Mouse (Mus musculus): Measurements from ENCODE around the gene Uap1l1.
"Not testable (repeated sequence)": the region's sequence is repeated elsewhere in the genome, so short reads cannot be mapped to it uniquely, and the experiment has no call there.

Gene Uap1l1

DNA sequence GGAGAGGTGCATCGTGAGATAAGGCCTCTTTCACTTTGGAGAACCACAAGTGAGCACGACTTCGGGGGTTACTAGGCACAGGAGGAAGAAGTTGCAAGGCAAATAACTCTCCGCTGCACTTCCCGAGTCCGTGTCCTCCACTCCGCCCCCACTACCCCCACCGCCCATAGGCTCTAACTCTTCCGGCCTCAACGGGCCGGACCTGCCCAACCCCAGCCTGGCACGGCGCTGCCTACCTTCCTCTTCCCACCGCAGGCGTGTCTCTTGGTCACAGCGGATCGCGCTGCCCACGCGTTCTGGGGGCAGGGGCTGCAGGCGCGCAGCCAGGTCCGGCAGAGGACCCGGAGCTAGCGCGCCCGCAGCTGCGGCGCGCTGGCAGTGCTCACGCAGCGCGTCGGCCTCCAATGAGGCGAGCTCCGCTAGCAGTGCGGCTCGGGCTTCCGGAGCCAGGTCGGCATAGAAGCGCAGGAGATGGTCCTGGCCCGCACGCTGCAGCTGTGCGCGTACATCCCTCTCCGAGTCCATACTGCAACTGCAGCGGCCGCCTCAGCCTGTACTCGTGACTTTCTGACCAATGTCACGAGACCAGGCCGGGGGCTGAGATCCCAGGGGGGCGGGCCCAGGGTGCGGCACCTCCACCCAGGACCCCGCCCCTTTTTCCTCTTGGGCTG, at the start of gene Uap1l1:
Gene Uap1l1, minus strand, starts transcription at position 592 of the 671 bp plus-strand sequence.
- in situ Hi-C loops (cut with MboI) = no loop called here

DNA sequence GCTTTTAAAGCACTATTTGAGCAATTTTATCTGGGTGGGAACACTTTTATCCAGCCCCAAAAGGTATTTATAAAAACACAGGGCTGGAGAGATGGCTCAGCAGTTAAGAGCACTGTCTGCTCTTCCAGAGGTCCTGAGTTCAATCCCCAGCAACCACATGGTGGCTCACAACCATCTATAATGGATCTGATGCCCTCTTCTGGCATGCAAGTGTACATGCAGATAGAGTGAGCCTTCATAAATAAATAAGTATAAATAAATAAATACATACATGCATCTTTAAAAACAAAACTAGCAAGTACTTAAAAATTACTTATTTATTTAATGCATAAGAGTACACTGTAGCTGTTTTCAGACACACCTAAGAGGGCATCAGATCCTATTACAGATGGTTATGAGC, 48.0 kb upstream of the Uap1l1 start:
- in situ Hi-C loops (cut with MboI) = not testable (repeated sequence)

GRCm38 (mm10) chr2:25408908-25409307, 43.4 kb upstream of the Uap1l1 start:
- in situ Hi-C loops (cut with MboI) = no loop called here

DNA sequence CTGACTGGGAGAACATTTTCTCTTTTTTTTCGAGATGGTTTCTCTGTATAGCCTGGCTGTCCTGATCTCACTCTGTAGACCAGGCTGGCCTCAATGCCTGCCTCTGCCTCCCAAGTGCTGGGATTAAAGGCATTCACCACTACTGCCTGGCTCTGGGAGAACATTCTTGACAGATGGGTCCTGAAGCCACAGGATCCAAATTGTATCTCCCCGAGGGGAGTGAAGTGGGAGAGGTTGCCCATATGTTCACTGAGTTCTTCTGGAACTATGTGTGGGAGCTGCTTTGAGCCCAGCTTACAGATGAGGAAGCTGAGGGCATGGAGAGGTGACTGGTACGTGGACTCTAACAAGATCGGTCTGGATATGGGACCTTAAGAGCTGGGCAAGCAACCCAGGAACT, 38.5 kb upstream of the Uap1l1 start:
- in situ Hi-C loops (cut with MboI) = no loop called here

DNA sequence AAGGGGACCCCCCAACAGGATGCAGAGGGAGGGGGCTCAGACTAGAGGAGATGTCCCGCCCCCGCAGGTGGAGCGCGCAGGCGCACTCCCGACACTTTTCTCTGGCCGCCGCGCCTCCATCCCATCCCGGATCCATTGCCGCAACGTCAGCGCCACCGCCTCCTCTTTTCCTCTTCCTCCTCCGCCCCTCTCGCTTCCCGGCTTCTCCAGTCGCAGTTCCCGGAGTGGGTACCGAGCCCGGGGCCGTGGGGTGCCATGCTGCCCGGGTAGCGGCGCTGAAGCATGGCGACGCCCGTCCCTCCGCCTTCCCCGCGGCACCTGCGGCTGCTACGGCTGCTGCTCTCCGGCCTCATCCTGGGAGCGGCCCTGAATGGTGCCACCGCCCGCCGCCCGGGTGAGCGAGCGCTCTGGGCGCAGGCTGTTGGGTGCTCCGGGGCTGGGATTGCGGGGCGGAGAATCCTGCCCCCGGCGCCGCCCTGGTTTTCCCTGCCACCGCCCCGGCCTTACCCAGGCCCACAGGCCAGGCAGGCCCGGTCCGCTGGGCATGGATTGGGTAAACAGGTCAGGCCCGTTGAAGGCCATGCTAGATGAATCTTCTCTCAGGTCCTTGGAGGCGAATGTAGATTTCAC, 37.6 kb upstream of the Uap1l1 start:
- in situ Hi-C loops (cut with MboI) = no loop called here

GRCm38 (mm10) chr2:25402377-25402971, 37.0 kb upstream of the Uap1l1 start:
- in situ Hi-C loops (cut with MboI) = no loop called here

- in situ Hi-C loops (cut with MboI) = no loop called here
Observed at GRCm38 (mm10) chr2:25400764-25401163, 35.3 kb upstream of the Uap1l1 start.

DNA sequence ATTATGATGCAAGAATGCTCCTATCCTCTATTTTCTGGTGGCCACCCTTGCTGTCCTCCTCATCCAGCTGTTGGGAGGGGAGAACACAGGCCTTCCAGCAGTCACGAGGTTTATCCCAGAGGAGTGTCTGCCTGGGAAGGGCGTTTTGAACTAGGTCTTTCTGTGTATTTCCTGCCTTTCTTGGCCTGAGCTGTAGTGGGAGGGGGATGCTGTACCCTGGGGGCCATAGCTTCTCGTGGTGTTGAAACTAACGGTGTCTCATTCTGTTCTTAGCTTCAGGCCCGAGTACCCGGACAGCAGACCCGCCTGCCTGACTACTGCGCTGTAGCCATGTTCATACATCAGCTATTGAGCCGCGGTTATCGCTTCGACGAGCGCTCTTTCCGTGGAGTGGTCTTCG, 34.8 kb upstream of the Uap1l1 start:
- in situ Hi-C loops (cut with MboI) = no loop called here

GRCm38 (mm10) chr2:25399051-25399450, 33.6 kb upstream of the Uap1l1 start, which contains the start of gene Npdc1:
Gene Npdc1, plus strand, starts transcription at chr2:25399351.
- in situ Hi-C loops (cut with MboI) = no loop called here

DNA sequence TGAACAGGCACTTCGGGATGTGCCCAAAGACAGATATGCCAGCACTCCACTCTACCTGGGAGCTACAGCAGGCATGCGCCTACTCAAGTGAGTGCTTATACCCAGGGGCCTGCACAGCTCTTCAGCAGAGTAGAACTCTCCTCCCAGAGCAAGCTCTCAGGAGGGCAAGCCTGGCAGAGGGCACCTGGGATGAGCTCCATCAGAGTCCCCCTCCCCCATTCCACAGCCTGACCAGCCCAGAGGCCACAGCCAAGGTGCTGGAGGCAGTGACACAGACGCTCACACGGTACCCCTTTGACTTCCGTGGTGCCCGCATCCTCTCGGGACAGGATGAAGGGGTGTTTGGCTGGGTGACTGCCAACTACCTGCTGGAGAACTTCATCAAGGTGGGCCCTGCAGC, 32.6 kb upstream of the Uap1l1 start:
- in situ Hi-C loops (cut with MboI) = no loop called here

GRCm38 (mm10) chr2:25397010-25397409, 31.5 kb upstream of the Uap1l1 start:
- in situ Hi-C loops (cut with MboI) = no loop called here

GRCm38 (mm10) chr2:25396597-25396983, 31.1 kb upstream of the Uap1l1 start:
- in situ Hi-C loops (cut with MboI) = no loop called here

GRCm38 (mm10) chr2:25395721-25396596, 30.5 kb upstream of the Uap1l1 start, which contains the start of gene Entpd2:
Gene Entpd2, plus strand, starts transcription at chr2:25395874.
- in situ Hi-C loops (cut with MboI) = no loop called here

DNA sequence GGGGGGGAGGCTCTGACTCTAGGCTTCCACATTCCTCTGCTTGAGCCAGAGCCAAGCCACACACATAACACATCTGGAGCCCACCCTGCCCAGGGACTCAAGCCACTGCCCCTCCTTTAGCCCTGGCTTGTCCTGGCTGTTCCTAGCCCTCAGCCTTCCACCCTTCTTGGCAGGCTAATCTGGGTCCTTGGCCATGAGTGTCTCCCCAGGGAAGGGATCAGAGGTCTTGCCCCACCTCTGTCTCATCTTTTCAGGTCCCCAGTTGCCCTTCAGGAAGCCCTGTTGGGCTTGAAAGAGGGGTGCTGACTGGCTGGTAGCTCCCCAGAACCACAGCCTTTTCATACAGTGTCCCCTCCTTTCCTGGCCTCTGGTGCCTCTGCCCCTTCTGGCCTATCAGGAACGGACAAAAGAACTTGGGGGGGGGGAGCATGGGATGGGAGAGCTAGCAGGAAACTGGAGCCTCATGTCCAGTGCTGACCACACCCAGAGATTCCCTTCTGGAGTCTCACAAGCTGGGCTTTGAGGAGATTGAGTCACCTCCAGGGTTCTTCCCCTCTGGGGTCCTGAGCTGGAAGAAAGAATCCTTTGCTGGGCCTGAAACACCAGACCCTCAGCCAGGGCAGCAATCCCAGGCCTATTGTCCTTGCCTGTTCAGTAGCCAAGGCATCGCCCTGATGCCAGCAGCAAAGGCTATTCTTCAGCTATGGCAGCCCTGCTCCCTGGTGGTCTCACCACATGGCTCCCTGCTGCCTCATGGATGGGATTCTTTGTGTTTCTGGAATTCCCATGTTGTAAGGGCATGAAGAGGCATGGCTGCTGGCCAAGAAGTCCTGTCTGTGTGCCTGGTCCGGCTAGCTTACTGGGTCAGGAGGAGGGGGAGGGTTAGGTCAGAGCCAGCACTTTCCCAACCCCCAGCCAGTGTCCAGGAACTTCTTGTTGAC, 29.1 kb upstream of the Uap1l1 start:
- in situ Hi-C loops (cut with MboI) = no loop called here

DNA sequence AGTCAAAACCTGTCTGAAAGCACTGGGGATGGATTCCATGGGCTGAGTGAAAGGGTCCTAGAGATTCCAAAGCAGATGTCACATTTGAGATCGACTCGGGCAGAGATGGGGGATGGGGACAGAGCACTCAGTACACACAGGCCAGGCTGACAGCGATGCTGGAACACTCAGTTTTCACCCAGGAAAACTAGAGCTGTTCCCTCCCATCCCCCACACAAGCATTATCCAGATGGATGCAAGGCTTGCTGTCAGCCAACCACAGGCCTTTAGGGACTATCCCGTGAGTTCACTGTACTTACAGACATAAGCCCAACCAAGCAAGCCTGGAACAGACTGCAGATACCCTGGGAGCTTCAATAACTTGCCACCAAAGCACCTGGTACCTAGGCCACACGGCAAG, 25.8 kb upstream of the Uap1l1 start:
- in situ Hi-C loops (cut with MboI) = no loop called here

DNA sequence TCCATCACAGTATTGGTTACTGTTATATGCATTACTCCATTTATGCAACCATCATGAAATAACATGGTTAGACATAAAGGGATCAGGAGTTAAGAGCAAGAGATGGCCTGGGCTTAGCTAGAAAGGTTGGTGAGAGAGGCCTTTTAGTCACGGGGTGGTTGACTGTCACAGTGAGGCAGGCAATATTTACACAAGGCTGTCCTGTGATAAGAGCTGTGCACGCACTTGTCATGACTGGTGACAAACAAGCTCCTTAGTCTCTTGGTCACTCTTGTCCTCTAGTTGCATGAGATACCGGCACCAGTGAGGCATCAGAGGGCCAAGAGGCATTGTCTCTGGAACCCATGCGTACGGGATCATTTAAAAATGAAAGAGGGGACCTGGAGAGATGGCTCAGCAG, 19.0 kb upstream of the Uap1l1 start:
- in situ Hi-C loops (cut with MboI) = no loop called here

DNA sequence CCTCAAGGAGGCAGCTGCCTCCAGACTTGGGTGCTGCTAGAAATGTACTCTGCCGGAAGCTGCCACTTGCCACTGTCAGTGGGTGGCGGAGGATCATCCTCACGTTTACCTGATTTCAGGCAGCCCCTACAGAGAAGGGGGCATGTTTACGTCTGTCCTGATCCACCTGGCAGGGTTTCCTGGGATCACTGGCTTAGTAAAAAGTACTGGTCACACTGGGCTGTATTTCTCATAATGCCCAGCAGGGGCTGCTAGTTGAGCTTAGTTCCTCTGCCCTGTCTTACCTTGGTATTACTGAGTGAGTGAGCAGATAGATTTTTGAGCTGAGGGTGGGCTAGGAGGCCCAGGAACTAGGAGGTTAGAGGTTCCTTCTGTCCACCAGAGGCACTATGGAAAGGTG, 11.1 kb upstream of the Uap1l1 start:
- in situ Hi-C loops (cut with MboI) = no loop called here

GRCm38 (mm10) chr2:25373431-25373830, 7.9 kb upstream of the Uap1l1 start:
- in situ Hi-C loops (cut with MboI) = no loop called here

DNA sequence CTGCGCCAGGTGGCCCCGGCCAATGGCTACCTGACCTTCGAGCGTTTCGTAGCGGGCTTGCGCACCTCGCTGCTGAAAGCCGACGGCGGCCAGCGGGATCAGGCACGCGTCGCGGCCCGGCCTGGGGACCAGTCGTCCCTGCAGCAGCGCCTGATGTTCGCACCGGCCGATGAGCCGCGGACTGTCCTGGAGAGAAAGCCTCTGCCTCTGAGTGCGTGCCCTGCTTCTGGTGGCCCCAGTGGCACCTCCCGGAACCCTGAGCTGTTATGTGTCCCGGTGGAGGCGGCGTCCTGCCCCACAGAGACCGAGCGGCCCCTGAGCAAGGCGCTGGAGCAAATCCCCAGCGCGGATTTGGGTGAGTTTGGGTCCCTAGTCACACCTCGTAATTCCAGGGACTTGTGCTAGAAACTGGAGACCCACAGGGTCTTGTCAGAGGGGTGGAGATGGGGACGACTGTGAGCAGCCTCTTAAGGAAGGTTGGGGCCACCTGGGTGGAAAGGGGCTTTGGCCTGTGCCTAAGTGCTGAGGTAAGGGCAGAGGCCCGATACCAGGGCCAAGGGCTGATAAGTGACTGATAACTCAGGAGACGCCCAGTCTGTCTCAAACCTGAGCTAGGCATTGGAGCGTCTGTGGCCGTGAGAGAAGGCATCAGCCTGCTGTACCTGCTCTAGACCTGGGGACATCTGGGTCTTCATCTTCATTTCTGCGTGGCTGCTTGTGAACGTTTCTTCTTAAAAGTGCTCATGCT, 7.3 kb upstream of the Uap1l1 start:
- in situ Hi-C loops (cut with MboI) = no loop called here

Data from mature B cell (primary cell).